Mouse (Mus musculus) cortical plate, adult 2 months (tissue): ENCODE results near the gene Uqcc2.

Experiments used
- CTCF ChIP-seq: fragments of 200-500 bp; IDR thresholded peaks from 2 replicates; pipeline ENCODE4 v1.5.1; 2011; ENCODE audit warnings: mild to moderate bottlenecking, control low read depth, low read length; ENCODE audit not compliant: insufficient read depth; ENCODE audit errors: extremely low read depth
- POLR2A ChIP-seq: fragments of 200-500 bp; IDR thresholded peaks from 2 replicates; pipeline ENCODE4 v1.6.1; 2011; ENCODE audit warnings: mild to moderate bottlenecking, low read length, control low read depth; ENCODE audit not compliant: insufficient read depth; ENCODE audit errors: extremely low read depth

DNA sequence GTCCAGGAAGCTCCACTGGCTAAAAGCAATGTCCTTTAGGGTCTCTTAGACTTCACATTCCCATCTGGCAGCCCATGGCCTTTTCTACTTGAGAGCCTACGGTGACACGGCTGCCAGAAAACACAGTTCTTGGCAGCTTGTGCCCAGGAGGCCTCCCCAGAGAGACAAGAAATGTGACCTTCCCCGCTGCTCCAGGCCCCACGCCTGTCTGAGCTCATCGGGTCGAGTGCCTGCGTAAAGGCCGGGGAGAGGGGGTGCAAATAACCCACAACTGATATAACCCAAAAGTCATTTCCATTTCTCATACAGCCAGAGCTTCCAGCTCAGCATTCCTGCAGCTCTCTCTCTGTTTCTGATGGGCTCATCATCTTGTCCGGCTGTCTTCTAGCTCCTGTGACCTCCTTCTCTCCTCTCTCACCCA is 20.1 kb upstream of the Uqcc2 start:
- TF ChIP-seq POLR2A (no peak), CTCF (no peak)
